Mouse (Mus musculus): ENCODE measurements at regions not wholly inside any gene's neighbourhood (a gene's known extent, or its start where the extent isn't known, plus 50 kb on each side); places are given as distances from the start of the nearest gene placed in this dataset.

GRCm38 (mm10) chr3:100401080-100401479 is 88.0 kb downstream of the Tent5c start:
- H3K4me3 ChIP-seq, result no peak overlapping the region
- WGBS (ENCODE audit: insufficient replicate concordance), result 77% methylated on average over 1 of the region's 1 CpGs
- no peak overlapping the region for H3K4me2 ChIP-seq
- H3K36me3 ChIP-seq, result no peaks in the 10 kb centered on the region
- H3K27me3 ChIP-seq (replicated peaks), result 0 out of 2 replicates have a peak, but pooled peaks cover 23% of the 10 kb centered on the region
- H3K27ac ChIP-seq, result no peak overlapping the region
- H3K4me1 ChIP-seq, result no peaks in the 10 kb centered on the region
- no peak for ATAC-seq
- H3K9me3 ChIP-seq (replicated peaks), result no peaks in the 10 kb centered on the region
- no peak overlapping the region for H3K9ac ChIP-seq

- 0 out of 2 replicates have a peak, but pooled peaks cover 31% of the 10 kb centered on the region for H3K27me3 ChIP-seq (replicated peaks)
- 62% methylated on average over 3 of the region's 3 CpGs for WGBS (ENCODE audit: insufficient replicate concordance)
- no peak overlapping the region for H3K27ac ChIP-seq
- H3K4me2 ChIP-seq, result no peak overlapping the region
- no peak for ATAC-seq
- no peaks in the 10 kb centered on the region for H3K9me3 ChIP-seq (replicated peaks)
- no peaks in the 10 kb centered on the region for H3K4me1 ChIP-seq
- H3K9ac ChIP-seq, result no peak overlapping the region
- H3K36me3 ChIP-seq, result no peaks in the 10 kb centered on the region
- H3K4me3 ChIP-seq, result no peak overlapping the region
Observed at GRCm38 (mm10) chr3:100397491-100397890, 91.6 kb downstream of the Tent5c start.

GRCm38 (mm10) chr3:100394911-100395604 is 94.1 kb downstream of the Tent5c start:
- H3K9me3 ChIP-seq (replicated peaks), result no peaks in the 10 kb centered on the region
- H3K27me3 ChIP-seq (replicated peaks), result peaks cover 34% of the 10 kb centered on the region; the same call in 1 of the 2 replicates
- H3K4me1 ChIP-seq, result no peaks in the 10 kb centered on the region
- H3K9ac ChIP-seq, result no peak overlapping the region
- no peaks in the 10 kb centered on the region for H3K36me3 ChIP-seq
- 50% methylated on average over 9 of the region's 9 CpGs for WGBS (ENCODE audit: insufficient replicate concordance)
- no peak for ATAC-seq
- no peak overlapping the region for H3K27ac ChIP-seq
- no peak overlapping the region for H3K4me2 ChIP-seq
- H3K4me3 ChIP-seq, result no peak overlapping the region

- no peaks in the 10 kb centered on the region for H3K9me3 ChIP-seq (replicated peaks)
- no peak overlapping the region for H3K4me3 ChIP-seq
- H3K4me1 ChIP-seq, result no peaks in the 10 kb centered on the region
- H3K36me3 ChIP-seq, result no peaks in the 10 kb centered on the region
- WGBS (ENCODE audit: insufficient replicate concordance), result 74% methylated on average over 1 of the region's 1 CpGs
- peaks cover 33% of the 10 kb centered on the region; the same call in 1 of the 2 replicates for H3K27me3 ChIP-seq (replicated peaks)
- H3K27ac ChIP-seq, result no peak overlapping the region
- no peak overlapping the region for H3K4me2 ChIP-seq
- H3K9ac ChIP-seq, result no peak overlapping the region
- ATAC-seq, result no peak
Observed at GRCm38 (mm10) chr3:100393956-100394355, 95.2 kb downstream of the Tent5c start.

- no peaks in the 10 kb centered on the region for H3K27me3 ChIP-seq (replicated peaks)
- no peak overlapping the region for H3K9ac ChIP-seq
- 27% methylated on average over 1 of the region's 1 CpGs for WGBS (ENCODE audit: insufficient replicate concordance)
- H3K4me1 ChIP-seq, result no peaks in the 10 kb centered on the region
- ATAC-seq, result no peak
- no peak overlapping the region for H3K4me2 ChIP-seq
- H3K36me3 ChIP-seq, result no peaks in the 10 kb centered on the region
- H3K27ac ChIP-seq, result no peak overlapping the region
- no peak overlapping the region for H3K4me3 ChIP-seq
- H3K9me3 ChIP-seq (replicated peaks), result no peaks in the 10 kb centered on the region
Observed at GRCm38 (mm10) chr3:100382181-100382580, 106.9 kb downstream of the Tent5c start.

GRCm38 (mm10) chr3:100381363-100381762 is 107.8 kb downstream of the Tent5c start:
- H3K27me3 ChIP-seq (replicated peaks), result no peaks in the 10 kb centered on the region
- no peaks in the 10 kb centered on the region for H3K4me1 ChIP-seq
- H3K9ac ChIP-seq, result no peak overlapping the region
- H3K27ac ChIP-seq, result no peak overlapping the region
- 57% methylated on average over 2 of the region's 2 CpGs for WGBS (ENCODE audit: insufficient replicate concordance)
- no peaks in the 10 kb centered on the region for H3K9me3 ChIP-seq (replicated peaks)
- H3K36me3 ChIP-seq, result no peaks in the 10 kb centered on the region
- no peak overlapping the region for H3K4me3 ChIP-seq
- no peak for ATAC-seq
- H3K4me2 ChIP-seq, result no peak overlapping the region

GRCm38 (mm10) chr3:100376162-100376561 is 113.0 kb downstream of the Tent5c start:
- ATAC-seq, result no peak
- H3K27ac ChIP-seq, result no peak overlapping the region
- H3K4me1 ChIP-seq, result no peaks in the 10 kb centered on the region
- H3K27me3 ChIP-seq (replicated peaks), result no peaks in the 10 kb centered on the region
- 41% methylated on average over 1 of the region's 1 CpGs for WGBS (ENCODE audit: insufficient replicate concordance)
- H3K36me3 ChIP-seq, result no peaks in the 10 kb centered on the region
- H3K4me2 ChIP-seq, result no peak overlapping the region
- no peaks in the 10 kb centered on the region for H3K9me3 ChIP-seq (replicated peaks)
- no peak overlapping the region for H3K4me3 ChIP-seq
- H3K9ac ChIP-seq, result no peak overlapping the region

GRCm38 (mm10) chr3:100366884-100367840 is 122.0 kb downstream of the Tent5c start:
- 21% methylated on average over 7 of the region's 7 CpGs for WGBS (ENCODE audit: insufficient replicate concordance)
- Histone ChIP-seq H3K4me2 (no peak overlapping the region), H3K27ac (no peak overlapping the region), H3K4me3 (no peak overlapping the region), H3K27me3 (replicated peaks) (peaks cover 16% of the 10 kb centered on the region), H3K36me3 (no peaks in the 10 kb centered on the region), H3K9ac (no peak overlapping the region), H3K4me1 (peaks cover 10% of the 10 kb centered on the region), H3K9me3 (replicated peaks) (no peaks in the 10 kb centered on the region)
- ATAC-seq, result no peak

- peaks cover 22% of the 10 kb centered on the region for H3K27me3 ChIP-seq (replicated peaks)
- peaks cover 10% of the 10 kb centered on the region for H3K4me1 ChIP-seq
- no peak overlapping the region for H3K4me2 ChIP-seq
- no peak overlapping the region for H3K9ac ChIP-seq
- H3K27ac ChIP-seq, result no peak overlapping the region
- H3K36me3 ChIP-seq, result no peaks in the 10 kb centered on the region
- no peak overlapping the region for H3K4me3 ChIP-seq
- H3K9me3 ChIP-seq (replicated peaks), result no peaks in the 10 kb centered on the region
- 81% methylated on average over 3 of the region's 3 CpGs for WGBS (ENCODE audit: insufficient replicate concordance)
- ATAC-seq, result no peak
Observed at GRCm38 (mm10) chr3:100366447-100366846, 122.7 kb downstream of the Tent5c start.

- WGBS (ENCODE audit: insufficient replicate concordance), result 63% methylated on average over 3 of the region's 3 CpGs
- peaks cover 26% of the 10 kb centered on the region for H3K27me3 ChIP-seq (replicated peaks)
- ATAC-seq, result no peak
- no peak overlapping the region for H3K9ac ChIP-seq
- H3K27ac ChIP-seq, result no peak overlapping the region
- H3K9me3 ChIP-seq (replicated peaks), result no peaks in the 10 kb centered on the region
- no peak overlapping the region for H3K4me3 ChIP-seq
- peaks cover 10% of the 10 kb centered on the region for H3K4me1 ChIP-seq
- no peak overlapping the region for H3K4me2 ChIP-seq
- no peaks in the 10 kb centered on the region for H3K36me3 ChIP-seq
Observed at GRCm38 (mm10) chr3:100365354-100365945, 123.7 kb downstream of the Tent5c start.

- Histone ChIP-seq H3K36me3 (no peaks in the 10 kb centered on the region), H3K4me1 (peaks cover 10% of the 10 kb centered on the region), H3K9me3 (replicated peaks) (no peaks in the 10 kb centered on the region), H3K4me2 (no peak overlapping the region), H3K27ac (no peak overlapping the region), H3K27me3 (replicated peaks) (peaks cover 27% of the 10 kb centered on the region), H3K4me3 (no peak overlapping the region), H3K9ac (no peak overlapping the region)
- ATAC-seq, result no peak
- WGBS (ENCODE audit: insufficient replicate concordance), result 85% methylated on average over 2 of the region's 2 CpGs
Observed at GRCm38 (mm10) chr3:100364706-100365105, 124.4 kb downstream of the Tent5c start.

- Histone ChIP-seq H3K9ac (no peak overlapping the region), H3K36me3 (no peaks in the 10 kb centered on the region), H3K4me1 (peaks cover 10% of the 10 kb centered on the region), H3K27me3 (replicated peaks) (peaks cover 24% of the 10 kb centered on the region), H3K4me2 (no peak overlapping the region), H3K4me3 (no peak overlapping the region), H3K9me3 (replicated peaks) (no peaks in the 10 kb centered on the region), H3K27ac (no peak overlapping the region)
- 63% methylated on average over 3 of the region's 3 CpGs for WGBS (ENCODE audit: insufficient replicate concordance)
- no peak for ATAC-seq
Observed at GRCm38 (mm10) chr3:100362983-100363382, 126.1 kb downstream of the Tent5c start.

Measured in liver, embryonic 12.5 days (tissue).